Mouse (Mus musculus): ENCODE measurements at regions not wholly inside any gene's neighbourhood (a gene's known extent, or its start where the extent isn't known, plus 50 kb on each side); places are given as distances from the start of the nearest gene placed in this dataset. TPM values are rescaled to one million over a fixed set of nuclear protein-coding genes. Genes with fewer than 3 reads are reported as not detected.
A peak's percentile ranks its signal among the peaks of the same experiment; 100 is the strongest.

- no peak for ATAC-seq (replicated peaks; ENCODE audit: low FRiP score)
- no peak overlapping the region for H3K4me2 ChIP-seq
- H3K4me3 ChIP-seq (replicated peaks): no peak overlapping the region
- H3K27me3 ChIP-seq: peaks cover 13% of the 10 kb centered on the region; the same call in 1 of the 2 replicates
- WGBS: 20% methylated on average over 12 of the region's 12 CpGs
- no peak overlapping the region for H3K27ac ChIP-seq
- H3K36me3 ChIP-seq: no peaks in the 10 kb centered on the region
- no peak overlapping the region for H3K9ac ChIP-seq
- peaks cover 10% of the 10 kb centered on the region for H3K4me1 ChIP-seq
- H3K9me3 ChIP-seq (replicated peaks): no peaks in the 10 kb centered on the region; the same call in 1 of the 2 replicates
Observed at GRCm38 (mm10) chr8:109417971-109418370, 75.9 kb upstream of the Pmfbp1 start.

DNA sequence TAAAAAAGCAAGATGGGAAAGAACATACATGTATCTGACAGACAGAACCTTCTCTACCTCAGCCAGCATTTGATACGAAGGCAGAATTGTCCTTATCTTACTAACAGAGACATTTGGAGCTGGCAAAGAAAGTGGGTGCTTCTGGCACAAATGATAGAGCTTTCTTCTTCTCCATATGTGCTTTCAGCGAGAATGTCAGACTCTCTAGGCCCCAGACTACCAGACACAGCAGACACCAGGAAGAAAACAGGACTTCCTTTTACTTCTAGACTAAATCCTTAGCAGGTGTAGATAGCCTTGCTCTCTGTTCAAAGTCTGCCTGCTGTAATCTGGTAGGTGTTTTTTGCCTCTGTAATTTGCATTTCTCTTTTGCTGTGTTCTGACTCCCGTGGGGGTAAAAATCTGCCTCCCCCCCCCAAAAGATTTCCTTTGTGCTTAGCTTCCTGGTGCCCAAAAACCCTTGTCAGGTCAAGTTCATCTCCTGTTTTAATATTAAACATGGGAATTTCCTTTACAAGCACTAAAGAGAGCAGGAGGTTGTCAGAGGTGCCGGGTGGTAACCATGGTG, 74.7 kb upstream of the Pmfbp1 start:
- Histone ChIP-seq H3K9me3 (replicated peaks) (no peaks in the 10 kb centered on the region; the same call in 1 of the 2 replicates), H3K9ac (no peak overlapping the region), H3K4me2 (no peak overlapping the region), H3K27me3 (peaks cover 13% of the 10 kb centered on the region; the same call in 1 of the 2 replicates), H3K27ac (no peak overlapping the region), H3K4me3 (replicated peaks) (no peak overlapping the region), H3K4me1 (peaks cover 10% of the 10 kb centered on the region), H3K36me3 (no peaks in the 10 kb centered on the region)
- ATAC-seq (replicated peaks; ENCODE audit: low FRiP score): no peak
- 57% methylated on average over 4 of the region's 4 CpGs for WGBS

GRCm38 (mm10) chr8:109424004-109424403, 69.8 kb upstream of the Pmfbp1 start:
- H3K27ac ChIP-seq: no peak overlapping the region
- H3K4me3 ChIP-seq (replicated peaks): no peak overlapping the region
- no peak for ATAC-seq (replicated peaks; ENCODE audit: low FRiP score)
- no peaks in the 10 kb centered on the region for H3K36me3 ChIP-seq
- no peak overlapping the region for H3K9ac ChIP-seq
- H3K4me2 ChIP-seq: no peak overlapping the region
- 69% methylated on average over 5 of the region's 5 CpGs for WGBS
- 0 out of 2 replicates have a peak, but pooled peaks cover 3% of the 10 kb centered on the region for H3K27me3 ChIP-seq
- H3K9me3 ChIP-seq (replicated peaks): no peaks in the 10 kb centered on the region; the same call in 1 of the 2 replicates
- H3K4me1 ChIP-seq: no peaks in the 10 kb centered on the region

GRCm38 (mm10) chr8:109428551-109428950, 65.3 kb upstream of the Pmfbp1 start:
- Histone ChIP-seq H3K9me3 (replicated peaks) (no peaks in the 10 kb centered on the region), H3K4me2 (no peak overlapping the region), H3K36me3 (no peaks in the 10 kb centered on the region), H3K27me3 (no peaks in the 10 kb centered on the region), H3K4me3 (replicated peaks) (no peak overlapping the region), H3K9ac (no peak overlapping the region), H3K27ac (no peak overlapping the region), H3K4me1 (no peaks in the 10 kb centered on the region)
- no peak for ATAC-seq (replicated peaks; ENCODE audit: low FRiP score)
- WGBS: 49% methylated on average over 9 of the region's 9 CpGs

DNA sequence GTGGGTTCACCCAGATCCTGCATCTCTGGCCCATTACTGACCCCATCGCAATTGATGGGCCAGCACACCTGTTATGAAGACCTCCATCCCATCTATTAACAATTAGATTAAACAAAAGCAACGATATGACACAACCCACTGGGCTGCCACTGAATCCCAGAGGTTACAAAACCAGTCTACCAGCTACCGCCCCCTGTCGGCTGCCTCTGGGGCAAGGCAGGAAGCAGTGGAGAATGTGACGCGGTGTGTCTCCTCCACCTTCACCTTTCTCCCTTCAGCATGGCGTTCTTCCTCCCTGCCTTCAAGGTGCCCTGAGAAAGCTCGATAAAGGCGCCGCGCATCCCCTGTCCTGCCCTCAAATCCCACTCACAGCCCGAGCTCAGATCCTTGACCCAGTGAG, 59.3 kb upstream of the Pmfbp1 start:
- no peak for ATAC-seq (replicated peaks; ENCODE audit: low FRiP score)
- WGBS: 88% methylated on average over 12 of the region's 12 CpGs
- no peak overlapping the region for H3K4me3 ChIP-seq (replicated peaks)
- peaks cover 9% of the 10 kb centered on the region for H3K4me1 ChIP-seq
- no peaks in the 10 kb centered on the region for H3K27me3 ChIP-seq
- no peak overlapping the region for H3K27ac ChIP-seq
- H3K36me3 ChIP-seq: no peaks in the 10 kb centered on the region
- H3K9ac ChIP-seq: no peak overlapping the region
- H3K9me3 ChIP-seq (replicated peaks): no peaks in the 10 kb centered on the region
- H3K4me2 ChIP-seq: no peak overlapping the region

GRCm38 (mm10) chr8:109436056-109436455, 57.8 kb upstream of the Pmfbp1 start:
- H3K4me2 ChIP-seq: no peak overlapping the region
- no peak overlapping the region for H3K27ac ChIP-seq
- no peak for ATAC-seq (replicated peaks; ENCODE audit: low FRiP score)
- H3K9ac ChIP-seq: no peak overlapping the region
- H3K27me3 ChIP-seq: no peaks in the 10 kb centered on the region
- H3K4me3 ChIP-seq (replicated peaks): no peak overlapping the region
- H3K4me1 ChIP-seq: peaks cover 9% of the 10 kb centered on the region
- no peaks in the 10 kb centered on the region for H3K9me3 ChIP-seq (replicated peaks)
- 91% methylated on average over 4 of the region's 4 CpGs for WGBS
- no peaks in the 10 kb centered on the region for H3K36me3 ChIP-seq

- H3K4me2 ChIP-seq: peak overlapping the region; percentile 56
- H3K4me3 ChIP-seq (replicated peaks): peak overlapping the region; percentile 28
- H3K36me3 ChIP-seq: no peaks in the 10 kb centered on the region
- H3K4me1 ChIP-seq: peaks cover 9% of the 10 kb centered on the region
- H3K27ac ChIP-seq: no peak overlapping the region
- WGBS: 40% methylated on average over 19 of the region's 19 CpGs
- H3K9ac ChIP-seq: no peak overlapping the region
- 0 out of 2 replicates have a peak, but pooled peaks have one; percentile 43 for ATAC-seq (replicated peaks; ENCODE audit: low FRiP score)
- no peaks in the 10 kb centered on the region for H3K27me3 ChIP-seq
- no peaks in the 10 kb centered on the region for H3K9me3 ChIP-seq (replicated peaks)
Observed at GRCm38 (mm10) chr8:109436830-109437567, 56.8 kb upstream of the Pmfbp1 start.

GRCm38 (mm10) chr8:109438531-109438930, 55.3 kb upstream of the Pmfbp1 start:
- H3K27ac ChIP-seq: no peak overlapping the region
- 97% methylated on average over 7 of the region's 7 CpGs for WGBS
- ATAC-seq (replicated peaks; ENCODE audit: low FRiP score): no peak

More at GRCm38 (mm10) chr8:109438531-109438930, 55.3 kb upstream of the Pmfbp1 start:
- Histone ChIP-seq H3K9me3 (replicated peaks) (no peaks in the 10 kb centered on the region), H3K4me3 (replicated peaks) (no peak overlapping the region), H3K27me3 (no peaks in the 10 kb centered on the region), H3K36me3 (no peaks in the 10 kb centered on the region), H3K9ac (no peak overlapping the region), H3K4me1 (peaks cover 9% of the 10 kb centered on the region), H3K4me2 (no peak overlapping the region)

Small RNA genes lying in the stretch of these regions (microRNA-seq; reads per million reads assigned to microRNA genes)
- not detected for gene Gm23163

Data from kidney, embryonic 15.5 days (tissue).